In genomic region chr6:115852446-115853090, GRCm38 (mm10) we compare ENCODE assay signal across 8 mouse cellular contexts. TPM values are rescaled to one million over a fixed set of nuclear protein-coding genes. Genes with fewer than 3 reads are reported as not detected.
DNase-seq lines count a peak whose midpoint lies in the region; ATAC-seq and TF ChIP-seq lines count a peak whose summit lies in the region.

No protein-coding gene starts in this region.

- no peaks in the 10 kb centered on the region for H3K79me2 ChIP-seq in liver, adult 2 months (ENCODE audit: control insufficient read depth, insufficient read depth, low read length)

- ATAC-seq in heart, embryonic 11.5 days (replicated peaks; ENCODE audit: insufficient number of reproducible peaks, low FRiP score, low TSS enrichment), result no peak
- ATAC-seq in erythroid progenitor cell, adult 5-6 weeks (replicated peaks; ENCODE audit: low FRiP score, poor library complexity, severe bottlenecking), result peak; percentile 4; the same call in 1 of the 2 replicates

- no peaks in the 10 kb centered on the region for H3K9me3 ChIP-seq in heart, embryonic 11.5 days (replicated peaks; ENCODE audit: control insufficient read depth, low read length)

- peak overlapping the region; percentile 86 for H3K27ac ChIP-seq in heart, embryonic 11.5 days (ENCODE audit: low read depth, low read length)
- peak overlapping the region; percentile 17; the same call in 1 of the 2 replicates for H3K27ac ChIP-seq in liver, adult 2 months (replicated peaks; ENCODE audit: insufficient read depth, low read depth, low read length)

- TF ChIP-seq POLR2A in liver, adult 2 months (IDR thresholded peaks at IDR 0.05; ENCODE audit: extremely low read depth, insufficient read depth, low read length), result no peak

- no peaks in the 10 kb centered on the region for H3K27me3 ChIP-seq in heart, embryonic 11.5 days (ENCODE audit: control insufficient read depth, insufficient read depth, low read length)
- H3K27me3 ChIP-seq in liver, adult 2 months (ENCODE audit: control insufficient read depth, insufficient read depth, low read length), result no peaks in the 10 kb centered on the region

- H3K4me1 ChIP-seq in heart, embryonic 11.5 days (ENCODE audit: control insufficient read depth, insufficient read depth, low read length), result peaks cover 20% of the 10 kb centered on the region
- H3K4me1 ChIP-seq in liver, adult 2 months (ENCODE audit: control insufficient read depth, insufficient read depth, low read length), result 0 out of 2 replicates have a peak, but pooled peaks cover 2% of the 10 kb centered on the region

- peak overlapping the region; percentile 74 for H3K9ac ChIP-seq in heart, embryonic 11.5 days (ENCODE audit: low read depth, low read length)
- H3K9ac ChIP-seq in liver, adult 2 months (ENCODE audit: low read depth, low read length), result peak overlapping the region; percentile 26; the same call in 1 of the 2 replicates

- DNase-seq in heart, postnatal 4 days, result no peak
- peak; percentile 62 for DNase-seq in B cell, adult 2 months
- no peak for DNase-seq in liver, adult 2 months (ENCODE audit: extremely low read depth, low read depth, low spot score)
- DNase-seq in adrenal gland, adult 8-10 months, result no peak
- no peak for DNase-seq in layer of hippocampus, postnatal 36 days
- DNase-seq in left cerebral cortex, adult 8-10 months (ENCODE audit: low spot score in 2 of 2), result no peak

- peaks cover 2% of the 10 kb centered on the region; the same call in 1 of the 2 replicates for H3K36me3 ChIP-seq in heart, embryonic 11.5 days (ENCODE audit: control insufficient read depth, insufficient read depth, low read length)
- no peaks in the 10 kb centered on the region for H3K36me3 ChIP-seq in liver, adult 2 months (ENCODE audit: control insufficient read depth, insufficient read depth, low read length)

- H3K4me2 ChIP-seq in heart, embryonic 11.5 days, result peak overlapping the region; percentile 80

- 5% methylated on average over 20 of the region's 20 CpGs for WGBS in heart, embryonic 11.5 days (ENCODE audit: insufficient replicate concordance)
- 11% methylated on average over 20 of the region's 20 CpGs for WGBS in liver, adult 2 months

- TF ChIP-seq CTCF in liver, adult 2 months (IDR thresholded peaks at IDR 0.05; ENCODE audit: low read depth, low read length), result no peak

- H3K4me3 ChIP-seq in heart, embryonic 11.5 days (ENCODE audit: low read depth, low read length), result peak overlapping the region; percentile 58
- peak overlapping the region; percentile 54 for H3K4me3 ChIP-seq in liver, adult 2 months (ENCODE audit: insufficient read depth, low read depth, low read length)

RNA-seq across cellular contexts. Expression of gene Mbd4, which starts 0.6 kb away (rescaled TPM):
- polyA plus RNA-seq in heart, embryonic 11.5 days (2014; fragmentation: Nextera tagmentation; extraction: Ambion mirVana), result 12.5 and 14.6 TPM in 2 replicates
- total RNA-seq in heart, postnatal 4 days (2021), result 1 to 10 TPM; 3.4 to 3.8 TPM
- total RNA-seq in erythroid progenitor cell, adult 5-6 weeks (2015; ENCODE audit: low replicate concordance), result 7.5 and 9.7 TPM in 2 replicates
- 14.8 and 22.6 TPM in 2 replicates for total RNA-seq in erythroid progenitor cell, adult 5-6 weeks (2017; ENCODE audit: low replicate concordance)
- 1.1 and 1.8 TPM in 2 replicates for total RNA-seq in liver, adult 2 months (2014; rRNA removed)
- 0.21 and 0.31 TPM in 2 replicates for polyA plus RNA-seq in liver, adult 2 months (2012; rRNA removed)
- total RNA-seq in adrenal gland, adult 8-10 months (2022), result 1 to 10 TPM; 3.3 to 5.5 (median 3.9) TPM
- total RNA-seq in layer of hippocampus, postnatal 36 days (2021), result 1 to 10 TPM; 5.0 to 6.8 TPM
- 1 to 10 TPM; 7.8 to 9.4 (median 8.1) TPM for total RNA-seq in left cerebral cortex, adult 8-10 months (2022)

RNA-seq across cellular contexts. Expression of gene Ift122, which starts 0.7 kb away (rescaled TPM):
- polyA plus RNA-seq in heart, embryonic 11.5 days (2014; fragmentation: Nextera tagmentation; extraction: Ambion mirVana), result 21.0 and 26.7 TPM in 2 replicates
- 10 to 100 TPM; 16.3 to 17.6 TPM for total RNA-seq in heart, postnatal 4 days (2021)
- total RNA-seq in erythroid progenitor cell, adult 5-6 weeks (2015; ENCODE audit: low replicate concordance), result not detected in 2 replicates
- 0.38 and 1.9 TPM in 2 replicates for total RNA-seq in erythroid progenitor cell, adult 5-6 weeks (2017; ENCODE audit: low replicate concordance)
- total RNA-seq in liver, adult 2 months (2014; rRNA removed), result 3.0 and 3.6 TPM in 2 replicates
- polyA plus RNA-seq in liver, adult 2 months (2012; rRNA removed), result 2.0 TPM in 2 replicates
- 10 to 100 TPM; 17.2 to 29.9 (median 21.9) TPM for total RNA-seq in adrenal gland, adult 8-10 months (2022)
- total RNA-seq in layer of hippocampus, postnatal 36 days (2021), result 10 to 100 TPM; 31.6 to 35.3 TPM
- total RNA-seq in left cerebral cortex, adult 8-10 months (2022), result 10 to 100 TPM; 27.1 to 30.5 (median 27.7) TPM

RNA-seq across cellular contexts. Expression of gene Efcab12, which starts 14.4 kb away (rescaled TPM):
- 0.50 and 0.63 TPM in 2 replicates for polyA plus RNA-seq in heart, embryonic 11.5 days (2014; fragmentation: Nextera tagmentation; extraction: Ambion mirVana)
- under 1 TPM; 0.88 to 0.90 TPM for total RNA-seq in heart, postnatal 4 days (2021)
- total RNA-seq in erythroid progenitor cell, adult 5-6 weeks (2015; ENCODE audit: low replicate concordance), result not detected in 2 replicates
- not detected in 2 replicates for total RNA-seq in erythroid progenitor cell, adult 5-6 weeks (2017; ENCODE audit: low replicate concordance)
- total RNA-seq in liver, adult 2 months (2014; rRNA removed), result 0.07 and 0.09 TPM in 2 replicates
- 0.05 and 0.11 TPM in 2 replicates for polyA plus RNA-seq in liver, adult 2 months (2012; rRNA removed)
- 1 to 10 TPM in 3 of 4 experiments, under 1 TPM in 1; 0.84 to 2.0 (median 1.1) TPM for total RNA-seq in adrenal gland, adult 8-10 months (2022)
- total RNA-seq in layer of hippocampus, postnatal 36 days (2021), result 1 to 10 TPM; 4.0 to 4.7 TPM
- 1 to 10 TPM; 4.3 to 5.4 (median 4.7) TPM for total RNA-seq in left cerebral cortex, adult 8-10 months (2022)

RNA-seq across cellular contexts. Expression of gene Rpl32, which starts 44.0 kb away (rescaled TPM):
- 1,431 and 1,576 TPM in 2 replicates for polyA plus RNA-seq in heart, embryonic 11.5 days (2014; fragmentation: Nextera tagmentation; extraction: Ambion mirVana)
- total RNA-seq in heart, postnatal 4 days (2021), result 1,000 to 10,000 TPM; 1,006 to 1,007 TPM
- 1,002 and 1,130 TPM in 2 replicates for total RNA-seq in erythroid progenitor cell, adult 5-6 weeks (2015; ENCODE audit: low replicate concordance)
- 642 and 693 TPM in 2 replicates for total RNA-seq in erythroid progenitor cell, adult 5-6 weeks (2017; ENCODE audit: low replicate concordance)
- total RNA-seq in liver, adult 2 months (2014; rRNA removed), result 1,017 and 1,033 TPM in 2 replicates
- 177 and 193 TPM in 2 replicates for polyA plus RNA-seq in liver, adult 2 months (2012; rRNA removed)
- 1,000 to 10,000 TPM in 3 of 4 experiments, 100 to 1,000 TPM in 1; 999 to 1,169 (median 1,094) TPM for total RNA-seq in adrenal gland, adult 8-10 months (2022)
- total RNA-seq in layer of hippocampus, postnatal 36 days (2021), result 100 to 1,000 TPM; 464 to 470 TPM
- total RNA-seq in left cerebral cortex, adult 8-10 months (2022), result 100 to 1,000 TPM; 503 to 593 (median 546) TPM

Comparison
In these comparisons a context has a peak if more than half of its experiments do, and no peak if none do; other contexts are left out.
1. DNase-seq: peak in B cell, adult 2 months (2 of 2); none in heart, postnatal 4 days (single experiment), liver, adult 2 months (single experiment), adrenal gland, adult 8-10 months (single experiment), layer of hippocampus, postnatal 36 days (0 of 2) and left cerebral cortex, adult 8-10 months (0 of 2).